Mouse (Mus musculus) thymus, postnatal 0 days (tissue): ENCODE results near the gene Oas1c. TPM values are rescaled to one million over a fixed set of nuclear protein-coding genes. Genes with fewer than 3 reads are reported as not detected.
"Not testable (repeated sequence)": the region's sequence is repeated elsewhere in the genome, so short reads cannot be mapped to it uniquely, and the experiment has no call there.

Experiments
- DNase-seq: peaks from one replicate; pipeline ENCODE4 v3.0.0-alpha.2; 2015; ENCODE audit warnings: low spot score
- polyA plus RNA-seq: library from polyadenylated mRNA; unstranded; fragments of >200 nt; fragmentation: Nextera tagmentation; extraction: Ambion mirVana; gene quantifications from 2 replicates; pipeline ENCODE4 v1.2.1, GENCODE M21; 2015

Oas1c gene
- polyA plus RNA-seq: 1.9 and 2.1 TPM in 2 replicates

DNA sequence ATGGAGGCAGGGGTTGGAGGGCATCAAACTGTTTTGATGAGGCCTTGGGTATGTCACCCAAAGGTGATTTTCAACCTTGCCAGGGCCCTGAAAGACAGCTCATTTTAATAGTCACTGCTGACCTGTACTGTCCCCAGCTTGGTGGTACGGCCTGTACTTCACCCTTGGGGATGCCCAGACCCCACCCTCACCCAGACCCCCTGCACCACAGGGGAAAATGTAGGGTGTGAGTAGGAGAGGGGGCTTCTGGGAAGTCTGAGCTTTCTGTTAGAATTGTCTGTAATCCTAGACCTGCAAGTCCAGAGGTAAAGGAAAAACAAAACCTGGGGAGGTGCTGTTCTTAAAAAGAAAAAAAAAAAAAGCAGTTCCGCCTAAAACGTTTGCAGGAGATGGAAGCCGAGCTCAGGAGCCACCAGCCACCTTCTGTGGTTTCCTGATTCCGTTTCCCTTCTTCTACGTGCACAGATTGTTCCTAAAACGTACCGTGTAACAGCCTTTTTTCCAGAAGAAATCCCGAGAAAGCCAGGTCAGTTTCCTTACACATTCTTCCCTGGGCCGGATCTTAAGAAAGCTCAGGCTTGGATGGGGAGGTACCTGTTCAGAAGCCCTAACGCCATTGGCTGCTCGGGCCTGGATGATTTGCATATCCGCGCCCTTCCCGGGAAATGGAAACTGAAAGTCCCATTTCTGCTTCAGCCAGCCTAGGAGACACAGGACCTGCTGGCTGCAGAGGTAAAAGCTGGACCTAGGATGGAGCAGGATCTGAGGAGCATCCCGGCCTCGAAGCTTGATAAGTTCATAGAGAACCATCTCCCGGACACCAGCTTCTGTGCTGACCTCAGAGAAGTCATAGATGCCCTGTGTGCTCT is at the start of gene Oas1c:
Oas1c (minus strand) TSS at position 564 of the 869 bp plus-strand sequence.
- peak; percentile 86 for DNase-seq

DNA sequence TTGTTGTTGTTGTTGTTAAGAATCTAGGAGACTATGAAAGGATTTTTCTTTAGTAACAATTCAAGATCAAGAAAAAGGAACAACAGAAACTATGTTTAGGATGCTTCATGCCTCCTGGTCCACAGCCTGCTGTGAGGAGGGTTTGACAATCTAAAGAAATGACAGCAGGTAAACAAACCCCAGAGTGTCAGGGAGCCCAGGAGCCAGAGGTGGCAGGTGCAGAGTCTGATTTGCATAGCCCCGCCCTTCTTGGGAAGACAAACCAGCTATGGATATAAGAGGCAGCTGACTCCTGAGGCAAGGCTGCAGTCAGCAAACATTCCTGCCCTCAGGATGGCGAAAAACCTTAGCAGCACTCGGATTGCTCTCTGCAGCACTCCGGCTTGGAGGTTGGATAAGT is 48.8 kb upstream of the Oas1c start, which contains the start of gene Oas1h:
Oas1h (plus strand) TSS at position 301 of the 400 bp plus-strand sequence.
- no peak for DNase-seq

DNA sequence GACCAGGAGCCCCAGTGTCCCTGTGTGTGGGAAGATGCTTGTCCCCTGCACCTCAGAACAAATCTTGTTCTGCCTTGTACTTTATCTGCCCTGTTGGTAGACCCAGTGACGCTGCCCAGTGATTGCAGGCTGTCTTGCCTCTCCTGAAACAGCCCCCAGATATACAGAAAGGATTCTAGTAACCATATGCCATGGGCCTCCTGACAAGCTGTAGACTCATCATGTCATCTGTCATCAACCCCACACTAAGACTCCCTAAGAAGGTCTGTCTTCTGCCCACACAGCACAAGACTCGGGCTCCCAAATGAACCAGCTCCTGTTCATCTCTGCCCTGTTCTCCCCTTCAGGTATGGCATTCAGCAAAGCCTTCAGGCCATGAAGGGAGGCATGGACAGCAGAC is 46.9 kb upstream of the Oas1c start:
- no peak for DNase-seq

DNA sequence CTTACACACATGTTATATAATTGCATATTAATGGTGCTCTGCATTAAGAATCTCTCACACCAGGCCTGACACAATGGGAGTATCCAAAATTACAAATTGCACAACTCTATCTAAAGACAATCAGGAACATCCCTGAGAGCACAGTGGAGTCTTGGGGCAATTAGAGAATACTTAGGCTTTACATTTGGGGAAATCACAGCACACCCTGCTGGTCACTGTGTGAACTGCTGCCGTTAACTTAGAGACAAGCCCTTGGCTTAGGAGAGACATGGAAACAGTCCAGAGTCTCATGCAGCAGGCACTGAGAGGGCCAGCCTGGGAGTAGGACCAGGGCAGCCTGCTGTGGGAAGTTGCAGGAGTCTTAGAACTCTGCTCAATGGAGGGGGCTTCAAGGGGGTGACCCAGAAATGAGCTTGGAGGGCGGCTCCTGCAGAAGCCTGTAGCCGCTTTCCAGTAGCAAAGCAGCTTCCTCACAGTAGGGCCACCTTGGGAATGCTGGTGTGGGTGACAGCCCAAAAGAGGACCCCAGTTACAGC is 37.4 kb upstream of the Oas1c start:
- DNase-seq: peak; percentile 53

DNA sequence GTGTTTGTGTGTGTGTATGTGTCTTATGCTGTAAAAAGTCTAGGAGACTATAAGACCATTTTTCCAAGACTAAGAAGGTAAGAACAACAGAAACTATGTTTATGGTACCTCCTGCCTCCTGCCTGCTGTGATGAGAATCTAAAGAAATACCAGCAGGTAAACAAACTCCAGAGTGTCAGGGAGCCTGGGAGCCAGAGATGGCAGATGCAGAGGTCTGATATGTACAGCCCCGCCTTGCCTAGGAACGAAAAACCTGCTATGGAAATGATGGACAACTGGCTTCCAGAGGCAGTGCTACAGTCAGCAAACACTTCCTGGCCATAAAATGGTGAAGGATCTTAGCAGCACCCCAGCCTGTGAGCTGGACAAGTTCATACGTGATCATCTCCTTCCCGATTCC is 34.8 kb upstream of the Oas1c start, which contains the start of gene Oas1f:
Oas1f (plus strand) TSS at position 301 of the 400 bp plus-strand sequence.
- DNase-seq: no peak

DNA sequence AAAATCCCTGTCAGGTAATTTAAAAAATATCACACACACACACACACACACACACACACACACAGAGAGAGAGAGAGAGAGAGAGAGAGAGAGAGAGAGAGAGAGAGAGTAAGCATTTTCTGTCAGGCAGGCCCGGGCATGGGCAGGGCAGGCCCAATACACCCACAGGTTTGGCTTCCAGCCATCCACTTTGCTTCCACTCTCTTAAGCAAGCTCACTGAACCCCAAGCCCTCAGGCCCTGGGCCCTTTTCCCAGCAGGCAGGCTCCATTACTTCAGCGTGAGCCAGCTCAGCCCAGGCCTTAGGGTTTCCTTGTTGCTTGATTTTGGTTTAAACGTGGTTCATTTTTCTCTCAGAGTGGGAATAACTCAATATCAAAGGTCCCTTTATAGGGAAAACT is 32.4 kb upstream of the Oas1c start:
- DNase-seq: no peak

DNA sequence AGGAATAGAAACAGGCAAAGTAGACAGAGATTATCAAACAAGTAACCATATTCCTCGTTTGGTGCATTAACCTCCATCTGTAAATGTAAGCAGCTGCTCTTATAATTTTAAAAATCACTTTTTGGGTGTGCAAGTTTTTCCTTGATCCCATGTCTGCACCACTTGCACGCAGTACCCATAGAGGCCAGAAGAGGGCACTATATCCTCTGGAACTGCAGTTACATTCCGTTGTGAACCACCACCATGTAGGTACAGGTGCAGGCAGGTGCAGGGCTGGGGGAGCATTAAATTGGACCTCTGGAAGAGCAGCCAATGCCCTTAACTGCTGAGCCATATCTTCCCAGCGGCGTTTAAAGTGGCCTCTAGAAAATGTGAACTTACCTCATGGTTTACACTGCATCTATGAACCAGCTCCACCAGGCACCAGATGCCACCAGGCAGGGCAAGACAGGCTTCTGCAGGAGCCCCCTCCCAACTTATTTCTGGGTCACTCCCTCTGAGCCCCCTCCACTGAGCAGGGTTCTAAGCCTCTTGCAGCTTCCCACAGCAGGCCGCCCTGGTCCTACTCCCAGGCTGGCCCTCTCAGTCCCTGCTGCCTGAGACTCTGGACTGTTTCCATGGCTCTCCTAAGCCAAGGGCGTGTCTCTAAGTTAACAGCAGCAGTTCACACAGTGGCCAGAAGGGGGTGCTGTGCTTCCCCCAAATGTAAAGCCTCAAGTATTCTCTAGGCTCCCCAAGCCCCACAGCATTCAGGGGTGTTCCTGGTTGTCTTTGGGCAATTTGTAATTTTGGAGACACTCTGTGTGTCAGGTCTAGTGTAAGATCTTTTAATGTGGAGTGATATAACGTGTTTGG is 24.6 kb upstream of the Oas1c start:
- peak; percentile 57 for DNase-seq

DNA sequence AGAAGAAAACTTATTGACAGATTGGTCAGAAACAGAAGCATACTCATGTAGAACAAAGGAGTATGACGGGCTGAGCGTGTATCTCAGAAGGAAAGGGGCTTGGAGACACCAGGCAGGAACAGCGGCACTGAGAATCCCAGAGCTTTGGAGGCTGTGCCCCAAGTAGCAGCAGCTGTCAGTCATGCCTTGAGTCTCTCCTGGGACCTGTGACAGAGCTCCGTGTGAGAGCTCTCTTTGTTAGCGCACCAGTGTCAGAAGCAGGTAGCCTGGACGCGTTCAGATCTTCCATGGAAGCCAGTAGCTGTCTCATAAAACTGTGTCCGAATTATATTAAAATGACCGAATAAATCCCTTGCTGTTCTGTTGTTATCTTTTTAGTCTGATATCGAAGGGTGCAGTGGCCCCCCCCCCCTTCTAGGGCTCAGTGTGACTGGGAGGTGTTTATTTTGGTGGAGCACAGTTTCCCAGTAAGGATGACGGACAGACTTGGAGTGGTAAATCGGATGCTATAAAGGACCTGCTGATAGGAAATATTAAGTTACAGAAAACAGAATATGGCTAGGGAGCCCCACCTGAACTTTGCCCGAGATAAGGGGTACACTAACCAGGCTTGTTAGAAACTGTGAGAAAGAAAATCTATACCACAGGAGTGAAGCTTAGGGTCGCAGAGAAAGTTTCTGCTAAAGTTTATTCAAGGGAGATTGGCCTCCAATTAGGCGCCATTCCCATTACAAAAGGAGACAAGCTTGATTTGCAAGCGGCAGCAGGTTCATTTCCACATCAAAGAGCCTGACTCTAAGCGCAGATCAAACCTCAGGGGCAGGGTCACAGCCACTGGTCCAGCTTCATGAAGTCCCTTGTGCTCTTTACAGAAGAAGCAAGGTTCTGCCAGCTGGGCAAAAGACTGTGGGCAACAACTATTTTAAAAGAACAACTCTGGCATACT is 21.3 kb upstream of the Oas1c start:
- DNase-seq: no peak

DNA sequence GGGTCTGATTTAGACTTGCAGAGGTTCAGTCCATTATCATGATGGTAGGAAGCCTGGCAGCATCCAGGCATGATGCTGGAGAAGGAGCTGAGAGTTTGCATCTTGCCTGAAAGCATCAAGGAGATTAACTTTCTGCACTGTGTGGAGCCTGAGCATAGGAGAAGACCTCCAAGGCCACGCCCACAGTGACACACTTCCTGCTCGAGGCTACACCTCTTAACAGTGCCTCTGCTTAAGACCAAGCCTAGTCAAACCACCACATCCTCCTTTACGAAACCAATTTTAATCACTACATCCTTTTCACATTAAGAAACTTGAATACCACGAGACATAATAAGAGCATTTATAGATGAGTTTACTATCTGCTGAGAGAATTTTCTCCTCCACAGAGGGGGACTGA is 18.7 kb upstream of the Oas1c start:
- DNase-seq: peak; percentile 46

DNA sequence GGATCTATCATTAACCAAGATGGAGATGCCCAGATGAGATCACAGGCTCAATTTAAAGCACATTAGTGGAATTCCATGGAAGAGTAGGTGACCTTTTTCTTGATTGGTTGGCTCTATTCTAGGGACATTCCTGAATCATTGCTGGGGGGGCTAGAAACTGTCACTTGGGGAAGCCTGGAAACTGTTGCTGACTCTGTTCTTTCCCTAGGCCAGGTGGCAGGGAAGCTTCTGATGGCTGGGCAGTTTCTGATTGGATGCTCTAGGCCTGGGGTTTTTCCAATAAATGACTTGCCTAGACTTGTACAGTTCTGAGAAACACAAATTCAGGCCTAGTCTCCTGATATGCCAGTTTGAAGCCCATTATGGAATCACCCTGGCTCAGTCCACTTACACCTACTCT is 6.7 kb upstream of the Oas1c start:
- no peak for DNase-seq

DNA sequence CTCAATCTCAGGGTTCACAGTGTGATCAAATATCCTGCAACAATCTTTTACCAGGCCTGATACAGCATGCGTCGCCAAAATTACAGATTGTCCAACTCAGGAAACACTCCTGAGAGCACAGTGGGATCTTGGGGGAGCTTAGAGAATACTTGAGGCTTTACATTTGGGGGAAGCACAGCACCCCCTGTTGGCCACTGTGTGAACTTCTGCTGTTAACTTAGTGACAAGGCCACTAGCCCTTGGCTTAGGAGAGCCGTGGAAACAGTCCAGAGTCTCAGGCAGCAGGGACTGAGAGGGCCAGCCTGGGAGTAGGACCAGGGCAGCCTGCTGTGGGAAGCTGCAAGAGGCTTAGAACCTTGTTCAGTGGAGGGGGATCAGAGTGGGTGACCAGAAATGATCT is 3.6 kb upstream of the Oas1c start:
- peak; percentile 59 for DNase-seq

DNA sequence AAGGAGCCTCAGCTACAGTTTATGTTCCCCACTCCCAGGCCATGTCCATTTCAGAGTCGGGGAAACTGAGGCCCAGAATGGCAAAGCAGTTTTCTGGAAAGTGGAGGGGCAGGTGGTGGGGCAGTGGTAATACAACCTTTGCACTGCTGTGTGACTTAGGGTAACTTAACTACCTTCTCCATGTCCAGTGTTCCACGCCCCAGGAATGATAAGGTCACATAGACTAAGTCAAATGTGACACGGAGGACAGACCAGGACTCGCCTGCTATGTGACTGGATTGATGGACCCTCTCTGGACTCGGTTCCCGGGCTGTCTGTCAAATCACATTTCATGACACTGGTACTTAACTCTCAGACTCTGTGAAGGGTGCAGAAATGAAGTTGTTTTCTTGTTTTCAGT is 709 bp upstream of the Oas1c start:
- peak; percentile 6 for DNase-seq

DNA sequence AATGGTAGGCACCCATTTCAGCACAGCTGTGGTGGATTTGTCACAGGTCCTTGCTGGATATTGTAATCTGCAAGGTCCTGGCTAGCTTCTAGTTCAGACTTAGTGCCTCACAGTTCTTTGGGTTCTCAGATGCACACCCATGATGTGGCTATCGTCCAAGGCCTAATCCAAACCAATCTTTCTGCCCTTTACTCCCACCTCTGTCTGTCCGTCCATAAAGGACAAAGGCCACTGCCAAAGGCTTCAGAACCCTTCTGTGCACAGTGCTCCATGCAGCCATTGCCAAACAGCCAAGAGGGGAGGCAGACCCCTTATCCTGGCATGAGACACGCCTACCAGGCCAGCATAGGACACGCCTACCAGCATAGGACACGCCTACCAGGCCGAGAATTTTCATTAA is 3.1 kb downstream of the Oas1c start:
- no peak for DNase-seq

DNA sequence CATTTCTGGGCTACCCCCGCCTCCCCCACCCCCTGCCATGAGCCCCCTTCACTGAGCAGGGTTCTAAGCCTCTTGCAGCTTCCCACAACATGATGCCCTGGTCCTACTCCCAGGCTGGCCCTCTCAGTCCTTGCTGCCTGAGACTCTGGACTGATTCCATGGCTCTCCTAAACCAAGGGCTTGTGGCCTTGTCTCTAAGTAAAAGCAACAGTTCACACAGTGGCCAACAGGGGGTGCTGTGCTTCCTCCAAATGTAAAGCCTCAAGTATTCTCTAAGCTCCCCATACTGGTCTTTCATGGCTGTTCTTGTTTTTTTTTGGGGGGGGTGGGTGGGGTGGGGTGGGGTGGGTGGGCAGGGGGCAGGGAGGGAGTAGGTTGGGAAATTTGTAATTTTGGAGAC is 5.9 kb downstream of the Oas1c start:
- DNase-seq: peak; percentile 72

DNA sequence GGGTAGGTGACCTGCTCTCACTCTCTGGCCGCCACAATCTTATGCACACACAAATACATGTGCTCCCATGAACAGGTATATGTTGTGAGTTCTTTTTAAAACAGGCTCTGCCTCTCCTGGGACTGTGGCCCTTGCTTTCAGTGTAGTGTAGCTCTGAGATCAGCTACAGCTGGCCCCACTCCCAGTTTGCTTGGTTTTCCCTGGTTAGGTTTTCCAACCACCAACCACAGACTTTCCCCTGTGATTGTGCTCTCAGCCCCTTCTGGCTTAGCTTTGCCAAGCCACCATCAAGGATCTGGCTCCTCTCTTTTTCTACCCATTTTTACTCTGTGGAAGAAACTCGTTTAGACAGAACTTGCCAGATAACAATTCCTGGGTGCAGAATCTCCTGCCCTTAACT is 8.7 kb downstream of the Oas1c start:
- no peak for DNase-seq

DNA sequence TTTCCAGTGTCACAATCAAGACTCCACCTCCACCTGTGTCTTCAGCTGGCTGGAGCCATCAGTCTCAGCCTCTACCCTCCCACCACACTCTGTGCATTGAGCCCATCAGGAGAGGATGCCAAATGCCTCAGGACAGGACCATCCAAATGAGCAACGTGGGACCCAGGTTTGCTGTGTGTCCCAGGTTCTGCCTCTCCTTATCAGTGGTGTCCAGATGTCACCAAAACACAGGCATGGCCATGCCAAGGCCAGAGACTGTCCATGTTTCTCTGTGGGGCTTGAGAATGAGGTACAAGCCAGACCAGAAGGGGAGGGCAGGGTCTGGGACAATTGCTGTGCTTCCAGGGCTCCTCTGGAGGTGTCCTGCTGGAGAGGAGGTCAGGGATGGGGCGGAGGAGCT is 13.4 kb downstream of the Oas1c start:
- not testable (repeated sequence) for DNase-seq

DNA sequence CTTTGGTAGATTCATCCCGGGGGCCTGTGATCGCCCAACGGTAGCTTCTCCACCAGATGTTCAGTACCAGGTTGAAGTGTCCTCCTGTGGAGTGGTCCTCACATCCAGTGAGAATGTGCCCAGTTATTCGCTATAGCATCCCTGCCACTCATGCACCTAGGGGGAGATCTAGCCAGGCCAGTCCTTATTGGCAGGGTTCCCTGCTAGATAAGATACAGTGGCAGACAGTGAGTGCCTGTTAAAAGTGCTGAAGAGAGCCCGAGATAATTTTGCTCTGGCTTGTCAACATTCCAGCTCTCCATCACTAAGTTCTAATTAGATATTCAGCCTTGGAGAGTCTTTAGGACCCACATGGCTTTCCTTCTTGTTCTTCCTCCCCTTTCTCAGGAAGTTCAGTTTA is 14.2 kb downstream of the Oas1c start:
- not testable (repeated sequence) for DNase-seq

DNA sequence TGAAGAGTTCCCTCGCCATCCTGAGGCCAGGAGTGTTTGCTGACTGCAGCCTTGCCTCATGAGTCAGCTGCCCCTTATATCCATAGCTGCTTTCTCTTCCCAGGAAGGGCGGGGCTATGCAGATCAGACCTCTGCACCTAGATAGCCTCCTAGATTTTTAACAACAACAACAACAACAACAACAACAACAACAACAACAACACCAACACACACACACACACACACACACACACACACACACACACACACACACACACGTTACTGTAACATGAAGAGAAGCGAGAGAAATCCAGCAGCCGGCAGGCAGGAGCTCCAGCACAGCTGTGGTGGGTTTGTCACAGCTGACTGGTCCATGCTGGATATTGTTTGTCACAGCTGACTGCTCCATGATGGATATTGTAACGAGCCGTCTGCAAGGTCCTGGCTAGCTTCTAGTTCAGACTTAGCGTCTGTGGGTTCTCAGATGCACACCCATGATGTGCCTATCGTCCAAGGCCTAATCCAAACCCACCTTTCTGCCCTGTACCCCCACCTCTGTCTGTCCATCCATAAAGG is 16.8 kb downstream of the Oas1c start, which contains the start of gene Oas1e:
Oas1e (minus strand) TSS at position 51 of the 555 bp plus-strand sequence.
- not testable (repeated sequence) for DNase-seq

DNA sequence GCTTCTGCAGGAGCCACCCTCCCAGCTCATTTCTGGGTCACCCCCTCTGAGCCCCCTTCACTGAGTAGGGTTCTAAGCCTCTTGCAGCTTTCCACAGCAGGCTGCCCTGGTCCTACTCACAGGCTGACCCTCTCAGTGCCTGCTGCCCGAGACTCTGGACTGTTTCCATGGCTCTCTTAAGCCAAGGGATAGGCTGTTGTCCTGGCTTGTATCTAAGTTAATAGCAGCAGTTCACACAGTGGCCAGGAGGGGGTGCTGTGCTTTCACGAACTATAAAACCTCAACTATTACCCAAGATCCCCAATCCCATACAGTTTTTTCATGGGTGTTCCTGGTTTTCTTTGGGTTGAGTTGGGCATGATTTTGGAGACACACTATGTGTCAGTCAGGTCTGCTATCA is 19.3 kb downstream of the Oas1c start:
- DNase-seq: peak; percentile 49

DNA sequence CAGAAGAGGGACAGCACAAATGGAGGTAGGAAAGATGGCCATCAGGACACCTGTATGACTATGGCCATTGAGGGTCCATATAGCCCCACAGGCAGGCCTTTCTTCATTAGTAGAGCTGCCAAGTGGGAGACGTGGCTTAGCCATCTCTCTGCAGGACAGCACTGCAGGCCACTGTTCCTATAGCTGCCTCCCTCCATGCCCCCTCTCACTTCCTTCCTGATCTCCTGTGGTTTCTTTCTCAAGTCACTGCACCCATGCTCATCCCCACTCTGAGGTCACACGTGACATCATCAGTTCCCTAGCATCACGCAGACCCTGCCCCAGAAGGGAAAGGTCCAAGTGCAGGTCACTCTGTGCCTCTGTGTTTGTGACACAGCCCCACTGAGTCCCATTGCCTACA is 25.3 kb downstream of the Oas1c start:
- DNase-seq: no peak
